Mouse (Mus musculus) neural tube, embryonic 14.5 days (tissue): ENCODE results near the gene Gpm6b. TPM values are rescaled to one million over a fixed set of nuclear protein-coding genes. Genes with fewer than 3 reads are reported as not detected.

ENCODE experiments used
- ATAC-seq: fragments of 200-750 bp; cut with Nextera tagmentation; 2 replicates; pipeline ENCODE4 v1.8.0; 2017; ENCODE audit warnings: low read depth, mild to moderate bottlenecking, moderate TSS enrichment, moderate library complexity
- H3K27ac ChIP-seq: fragments of 300-500 bp; sonication (generic); 2 replicates; pipeline ENCODE4 v1.5.1; 2014; ENCODE audit warnings: low read depth, mild to moderate bottlenecking, control low read depth, low read length, moderate library complexity, mixed read lengths
- H3K27me3 ChIP-seq: fragments of 300-500 bp; sonication (generic); 2 replicates; pipeline ENCODE4 v1.6.1; 2014; ENCODE audit warnings: low read length; ENCODE audit not compliant: control insufficient read depth, insufficient read depth
- H3K36me3 ChIP-seq: fragments of 300-500 bp; sonication (generic); 2 replicates; pipeline ENCODE4 v1.6.1; 2014; ENCODE audit warnings: low read length, mixed read lengths; ENCODE audit not compliant: control insufficient read depth, insufficient read depth
- H3K4me1 ChIP-seq: fragments of 300-500 bp; sonication (generic); 2 replicates; pipeline ENCODE4 v1.6.1; 2014; ENCODE audit warnings: low read length; ENCODE audit not compliant: control insufficient read depth, insufficient read depth
- H3K4me2 ChIP-seq: fragments of 300-500 bp; sonication (generic); 2 replicates; pipeline ENCODE4 v1.6.1; 2014; ENCODE audit warnings: mild to moderate bottlenecking, low read depth, low read length, control low read depth
- H3K4me3 ChIP-seq: fragments of 300-500 bp; sonication (generic); 2 replicates; pipeline ENCODE4 v1.5.1; 2014; ENCODE audit warnings: low read depth, low read length, control low read depth, mixed read lengths
- H3K9ac ChIP-seq: fragments of 300-500 bp; sonication (generic); replicated peaks from 2 replicates; pipeline ENCODE4 v1.6.1; 2014; ENCODE audit warnings: low read depth, mild to moderate bottlenecking, control low read depth, low read length, mixed read lengths
- H3K9me3 ChIP-seq: fragments of 300-500 bp; sonication (generic); 2 replicates; pipeline ENCODE4 v1.6.1; 2016; ENCODE audit warnings: low read length; ENCODE audit not compliant: control insufficient read depth
- WGBS: fragments of 180-500 bp; shearing (Covaris S2); extraction: QIAGEN DNeasy Blood & Tissue Kit; methylation state at CpG from one replicate; pipeline ENCODE4 v1.1.7; 2014; 5-methylcytosine and 5-hydroxymethylcytosine counted together
- polyA plus RNA-seq: library from polyadenylated mRNA; unstranded; fragments of >200 nt; fragmentation: Nextera tagmentation; extraction: Ambion mirVana; gene quantifications from 2 replicates; pipeline ENCODE4 v1.2.1, GENCODE M21; 2014

Gpm6b gene
- polyA plus RNA-seq: 263 and 279 TPM in 2 replicates

GRCm38 (mm10) chrX:166238831-166239460, at the start of gene Gpm6b:
Gpm6b (plus strand) TSS chrX:166238911.
- Histone ChIP-seq H3K27ac (peak within 1 kb of the TSS; percentile 34), H3K9ac (peak within 1 kb of the TSS; percentile 72), H3K4me1 (no peaks in the 10 kb centered on the region), H3K4me2 (peak within 1 kb of the TSS; percentile 72), H3K36me3 (no peaks in the 10 kb centered on the region), H3K4me3 (peak within 1 kb of the TSS; percentile 53), H3K27me3 (no peaks in the 10 kb centered on the region), H3K9me3 (no peaks in the 10 kb centered on the region)
- ATAC-seq: peak; percentile 91
- WGBS: 25% methylated on average over 47 of the region's 63 CpGs

DNA sequence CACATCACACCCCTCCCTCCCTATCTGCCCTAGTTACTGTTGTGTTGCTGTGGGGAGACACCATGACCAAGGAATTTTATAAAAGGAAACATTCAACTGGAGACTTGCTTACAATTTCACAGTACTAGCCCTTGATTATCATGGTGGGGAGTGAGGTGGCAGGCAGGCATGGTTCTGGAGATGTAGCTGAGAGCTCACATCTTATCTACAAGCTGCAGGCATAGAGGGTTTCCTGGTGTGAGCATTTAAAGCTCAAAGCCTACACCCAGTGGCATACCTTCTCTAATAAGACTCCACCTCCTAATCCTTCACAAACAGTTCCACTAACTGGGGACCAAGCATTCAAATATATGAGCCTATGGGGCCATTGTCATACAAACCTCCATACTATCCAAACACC, 42.4 kb upstream of the Gpm6b start:
- no peak for ATAC-seq
- Histone ChIP-seq H3K27me3 (no peaks in the 10 kb centered on the region), H3K9me3 (no peaks in the 10 kb centered on the region), H3K4me1 (no peaks in the 10 kb centered on the region), H3K27ac (no peak overlapping the region), H3K4me2 (no peak overlapping the region), H3K4me3 (no peak overlapping the region), H3K9ac (no peak overlapping the region), H3K36me3 (no peaks in the 10 kb centered on the region)

- H3K4me2 ChIP-seq: no peak overlapping the region
- no peak for ATAC-seq
- 96% methylated on average over 2 of the region's 2 CpGs for WGBS
- no peak overlapping the region for H3K4me3 ChIP-seq
- H3K9me3 ChIP-seq: no peaks in the 10 kb centered on the region
- no peaks in the 10 kb centered on the region for H3K36me3 ChIP-seq
- no peaks in the 10 kb centered on the region for H3K27me3 ChIP-seq
- H3K4me1 ChIP-seq: no peaks in the 10 kb centered on the region
- no peak overlapping the region for H3K27ac ChIP-seq
- no peak overlapping the region for H3K9ac ChIP-seq
Observed at GRCm38 (mm10) chrX:166198266-166198665, 40.4 kb upstream of the Gpm6b start.

- no peaks in the 10 kb centered on the region for H3K9me3 ChIP-seq
- no peak overlapping the region for H3K4me2 ChIP-seq
- H3K27ac ChIP-seq: no peak overlapping the region
- no peaks in the 10 kb centered on the region for H3K36me3 ChIP-seq
- H3K9ac ChIP-seq: no peak overlapping the region
- H3K4me1 ChIP-seq: no peaks in the 10 kb centered on the region
- no peak overlapping the region for H3K4me3 ChIP-seq
- no peaks in the 10 kb centered on the region for H3K27me3 ChIP-seq
- ATAC-seq: no peak
Observed at GRCm38 (mm10) chrX:166199812-166200211, 38.9 kb upstream of the Gpm6b start.

- no peak for ATAC-seq
- Histone ChIP-seq H3K9ac (no peak overlapping the region), H3K36me3 (no peaks in the 10 kb centered on the region), H3K9me3 (no peaks in the 10 kb centered on the region), H3K27ac (no peak overlapping the region), H3K4me1 (no peaks in the 10 kb centered on the region), H3K4me2 (no peak overlapping the region), H3K4me3 (no peak overlapping the region), H3K27me3 (no peaks in the 10 kb centered on the region)
- 74% methylated on average over 2 of the region's 2 CpGs for WGBS
Observed at GRCm38 (mm10) chrX:166214576-166214975, 24.1 kb upstream of the Gpm6b start.

GRCm38 (mm10) chrX:166216248-166216647, 22.5 kb upstream of the Gpm6b start:
- Histone ChIP-seq H3K4me3 (no peak overlapping the region), H3K9ac (no peak overlapping the region), H3K4me2 (no peak overlapping the region), H3K27ac (no peak overlapping the region), H3K36me3 (no peaks in the 10 kb centered on the region), H3K9me3 (no peaks in the 10 kb centered on the region), H3K27me3 (no peaks in the 10 kb centered on the region), H3K4me1 (no peaks in the 10 kb centered on the region)
- ATAC-seq: peak; percentile 31; the same call in 1 of the 2 replicates
- WGBS: 43% methylated on average over 6 of the region's 6 CpGs

DNA sequence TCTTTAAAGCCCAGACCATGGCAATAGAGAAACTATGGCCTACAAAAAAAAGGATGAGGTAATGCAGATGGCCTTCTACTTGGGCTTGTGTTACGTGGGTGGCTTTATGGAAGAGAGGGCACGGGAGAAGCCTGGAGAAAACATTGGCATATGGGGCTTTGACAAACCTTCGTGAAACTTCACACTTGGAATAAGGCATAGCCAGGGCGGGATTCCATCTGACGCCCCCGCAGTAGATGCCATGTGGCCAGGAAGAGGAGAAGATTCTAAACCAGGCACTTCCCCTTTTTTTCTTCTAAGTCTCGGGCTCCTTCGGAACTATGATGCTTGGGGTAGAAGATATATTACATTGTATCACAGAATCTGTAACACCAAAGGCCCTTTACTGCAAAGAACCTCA, 22.0 kb upstream of the Gpm6b start:
- WGBS: 93% methylated on average over 8 of the region's 8 CpGs
- H3K4me2 ChIP-seq: no peak overlapping the region
- no peaks in the 10 kb centered on the region for H3K36me3 ChIP-seq
- ATAC-seq: no peak
- H3K4me1 ChIP-seq: no peaks in the 10 kb centered on the region
- H3K4me3 ChIP-seq: no peak overlapping the region
- no peaks in the 10 kb centered on the region for H3K27me3 ChIP-seq
- H3K27ac ChIP-seq: no peak overlapping the region
- H3K9me3 ChIP-seq: no peaks in the 10 kb centered on the region
- H3K9ac ChIP-seq: no peak overlapping the region

DNA sequence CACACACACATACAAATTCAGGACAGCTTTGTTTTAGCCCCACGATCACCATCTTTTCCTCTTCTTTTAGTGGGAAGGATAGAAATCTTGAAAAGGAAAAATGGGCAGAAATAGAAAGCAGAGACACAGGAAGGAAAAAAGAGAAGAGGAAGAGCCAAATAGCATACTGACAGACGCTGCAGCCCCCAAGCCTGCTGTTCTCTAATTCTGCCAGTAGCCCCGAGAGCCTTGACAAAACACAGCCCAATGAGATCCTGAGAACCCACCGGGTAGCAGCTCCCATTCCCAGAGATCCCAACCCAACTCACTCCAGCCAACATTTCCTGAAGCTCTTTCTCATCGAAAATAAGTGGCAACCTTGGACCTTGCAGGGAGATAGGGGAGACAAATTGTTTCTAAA, 19.4 kb upstream of the Gpm6b start:
- H3K36me3 ChIP-seq: no peaks in the 10 kb centered on the region
- no peaks in the 10 kb centered on the region for H3K4me1 ChIP-seq
- H3K4me2 ChIP-seq: no peak overlapping the region
- WGBS: 75% methylated on average over 5 of the region's 5 CpGs
- H3K9ac ChIP-seq: no peak overlapping the region
- no peaks in the 10 kb centered on the region for H3K27me3 ChIP-seq
- H3K4me3 ChIP-seq: no peak overlapping the region
- H3K9me3 ChIP-seq: no peaks in the 10 kb centered on the region
- ATAC-seq: no peak
- H3K27ac ChIP-seq: no peak overlapping the region

DNA sequence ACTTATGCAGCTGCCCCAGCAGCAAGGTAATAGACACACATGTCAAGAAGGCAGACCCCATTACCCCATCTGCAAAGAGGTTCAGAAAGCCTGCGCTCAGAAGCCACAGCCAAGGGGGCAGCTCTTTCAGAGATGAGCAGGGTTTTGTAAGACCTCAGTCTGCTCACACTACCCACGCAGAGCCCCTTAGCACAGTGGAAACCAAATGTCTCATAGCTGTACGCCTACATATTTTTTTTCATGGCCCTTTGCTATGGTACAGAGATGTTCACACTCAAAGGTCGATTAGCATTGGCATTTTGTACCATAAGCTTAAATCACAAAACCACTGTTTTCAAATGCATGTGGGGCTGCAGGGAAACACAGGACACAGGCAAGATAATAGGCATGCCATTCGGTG, 11.9 kb upstream of the Gpm6b start:
- Histone ChIP-seq H3K9me3 (no peaks in the 10 kb centered on the region), H3K9ac (no peak overlapping the region), H3K4me1 (no peaks in the 10 kb centered on the region), H3K27ac (no peak overlapping the region), H3K36me3 (no peaks in the 10 kb centered on the region), H3K27me3 (no peaks in the 10 kb centered on the region), H3K4me3 (no peak overlapping the region), H3K4me2 (no peak overlapping the region)
- no peak for ATAC-seq
- 75% methylated on average over 5 of the region's 5 CpGs for WGBS
